Mouse (Mus musculus): Measurements from ENCODE around the gene Acsf3. TPM values are rescaled to one million over a fixed set of nuclear protein-coding genes. Genes with fewer than 3 reads are reported as not detected.

Acsf3 gene
- polyA plus RNA-seq, 1 experiment = 9.7 TPM

DNA sequence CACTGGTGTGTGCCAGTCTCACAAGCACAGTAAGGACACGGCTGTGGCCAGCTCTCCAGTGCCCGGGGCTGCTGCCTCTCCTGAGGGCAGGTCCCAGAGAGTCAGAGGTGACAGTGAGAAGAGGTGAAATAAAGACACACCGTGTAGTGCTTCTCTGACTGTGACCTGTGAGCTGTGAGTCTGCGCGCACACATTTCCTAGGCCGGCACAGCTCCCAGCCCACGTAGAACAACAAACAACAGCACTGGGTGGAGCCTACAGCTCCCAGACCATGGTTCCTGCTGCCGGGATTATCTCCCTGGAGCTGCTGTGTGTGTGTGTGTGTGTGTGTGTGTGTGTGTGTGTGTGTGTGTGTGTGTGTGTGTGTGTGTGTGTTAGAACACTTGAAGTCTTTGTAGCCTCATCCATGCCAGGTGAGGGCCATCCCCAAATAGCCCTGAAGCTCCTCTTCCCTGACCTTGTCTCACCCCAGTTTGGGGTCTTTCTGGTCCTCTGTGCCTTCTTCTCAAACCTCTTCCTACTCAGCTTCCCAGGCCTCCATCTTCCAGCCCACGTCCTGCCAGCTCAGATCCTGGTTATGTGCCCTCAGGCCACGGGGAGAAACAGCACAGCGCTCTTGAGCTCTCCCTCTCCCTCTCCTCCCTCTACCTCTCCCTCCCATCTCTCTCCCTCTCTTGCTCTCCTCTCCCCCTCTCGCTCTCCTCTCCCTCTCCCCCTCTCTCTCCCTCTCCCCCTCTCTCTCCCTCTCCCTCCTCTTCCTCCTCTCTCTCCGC, 42.6 kb downstream of the Acsf3 start:
- Histone ChIP-seq H3K4me3 (ENCODE audit: low read depth, low read length) (no peak overlapping the region), H3K36me3 (ENCODE audit: control insufficient read depth, insufficient read depth, low read length, poor library complexity, severe bottlenecking) (no peaks in the 10 kb centered on the region), H3K9ac (ENCODE audit: low read depth, poor library complexity, severe bottlenecking) (no peak overlapping the region), H3K4me1 (ENCODE audit: control insufficient read depth, insufficient read depth, low read length) (no peaks in the 10 kb centered on the region), H3K9me3 (replicated peaks; ENCODE audit: control insufficient read depth, insufficient read depth, low read length, poor library complexity, severe bottlenecking) (no peaks in the 10 kb centered on the region), H3K27ac (ENCODE audit: insufficient read depth, low read length) (no peak overlapping the region), H3K27me3 (ENCODE audit: control insufficient read depth, insufficient read depth, low read length, poor library complexity, severe bottlenecking) (no peaks in the 10 kb centered on the region)
- TF ChIP-seq CTCF (IDR thresholded peaks at IDR 0.05; ENCODE audit: low read depth, low read length) (no peak), EP300 (IDR thresholded peaks at IDR 0.05; ENCODE audit: insufficient read depth, low read depth, low read length) (no peak), POLR2A (IDR thresholded peaks at IDR 0.05; ENCODE audit: insufficient read depth, low read length) (no peak)

DNA sequence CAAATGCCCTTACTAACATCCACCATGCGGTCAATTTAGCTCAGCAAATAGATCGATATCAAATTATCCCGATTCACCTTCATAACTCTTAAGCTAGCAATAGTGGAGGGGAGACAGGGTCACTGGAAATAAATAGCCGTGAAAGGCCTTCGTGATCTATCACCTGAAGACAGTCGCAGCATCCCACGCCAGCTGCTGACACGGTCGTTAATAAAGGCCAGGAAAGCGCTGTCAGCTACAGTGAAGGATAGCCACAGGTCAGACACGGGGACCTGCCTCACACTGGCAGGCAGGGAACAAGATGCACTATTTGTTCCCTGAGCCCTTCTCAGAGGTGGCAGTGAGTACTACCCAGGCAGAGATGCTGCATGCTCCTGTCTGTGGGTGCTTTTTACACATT, 44.5 kb downstream of the Acsf3 start:
- TF ChIP-seq EP300 (IDR thresholded peaks at IDR 0.05; ENCODE audit: insufficient read depth, low read depth, low read length) = no peak
- TF ChIP-seq POLR2A (IDR thresholded peaks at IDR 0.05; ENCODE audit: insufficient read depth, low read length) = no peak
- TF ChIP-seq CTCF (IDR thresholded peaks at IDR 0.05; ENCODE audit: low read depth, low read length) = no peak
- no peak overlapping the region for H3K27ac ChIP-seq (ENCODE audit: insufficient read depth, low read length)
- no peaks in the 10 kb centered on the region for H3K36me3 ChIP-seq (ENCODE audit: control insufficient read depth, insufficient read depth, low read length, poor library complexity, severe bottlenecking)
- H3K9ac ChIP-seq (ENCODE audit: low read depth, poor library complexity, severe bottlenecking) = no peak overlapping the region
- H3K27me3 ChIP-seq (ENCODE audit: control insufficient read depth, insufficient read depth, low read length, poor library complexity, severe bottlenecking) = no peaks in the 10 kb centered on the region
- H3K4me1 ChIP-seq (ENCODE audit: control insufficient read depth, insufficient read depth, low read length) = no peaks in the 10 kb centered on the region
- no peaks in the 10 kb centered on the region for H3K9me3 ChIP-seq (replicated peaks; ENCODE audit: control insufficient read depth, insufficient read depth, low read length, poor library complexity, severe bottlenecking)
- no peak overlapping the region for H3K4me3 ChIP-seq (ENCODE audit: low read depth, low read length)

DNA sequence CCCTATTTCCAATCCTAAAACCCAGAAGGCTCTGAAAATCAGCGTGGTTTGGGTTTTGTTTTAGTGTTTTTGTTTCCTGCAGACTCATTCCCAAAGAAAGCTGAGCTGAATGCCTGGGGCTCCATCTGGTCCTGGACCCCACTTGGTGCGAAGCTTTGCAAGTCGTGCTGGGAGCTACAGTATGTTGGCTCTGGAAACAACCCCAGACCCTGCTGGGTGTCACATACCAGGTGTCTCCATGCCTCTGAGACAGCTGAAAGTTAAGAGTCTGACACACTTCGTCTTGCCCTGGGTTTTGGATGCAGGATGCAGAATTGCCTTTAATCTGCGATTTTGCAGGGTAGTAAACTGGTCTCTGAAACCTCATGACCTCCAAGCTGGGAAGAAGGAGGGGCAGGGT, 49.3 kb downstream of the Acsf3 start:
- Histone ChIP-seq H3K4me3 (ENCODE audit: low read depth, low read length) (no peak overlapping the region), H3K4me1 (ENCODE audit: control insufficient read depth, insufficient read depth, low read length) (no peaks in the 10 kb centered on the region), H3K27me3 (ENCODE audit: control insufficient read depth, insufficient read depth, low read length, poor library complexity, severe bottlenecking) (no peaks in the 10 kb centered on the region), H3K36me3 (ENCODE audit: control insufficient read depth, insufficient read depth, low read length, poor library complexity, severe bottlenecking) (no peaks in the 10 kb centered on the region), H3K27ac (ENCODE audit: insufficient read depth, low read length) (no peak overlapping the region), H3K9ac (ENCODE audit: low read depth, poor library complexity, severe bottlenecking) (no peak overlapping the region), H3K9me3 (replicated peaks; ENCODE audit: control insufficient read depth, insufficient read depth, low read length, poor library complexity, severe bottlenecking) (no peaks in the 10 kb centered on the region)
- no peak for TF ChIP-seq POLR2A (IDR thresholded peaks at IDR 0.05; ENCODE audit: insufficient read depth, low read length)
- no peak for TF ChIP-seq EP300 (IDR thresholded peaks at IDR 0.05; ENCODE audit: insufficient read depth, low read depth, low read length)
- no peak for TF ChIP-seq CTCF (IDR thresholded peaks at IDR 0.05; ENCODE audit: low read depth, low read length)

GRCm38 (mm10) chr8:122824986-122825385, 49.7 kb downstream of the Acsf3 start:
- Histone ChIP-seq H3K4me3 (ENCODE audit: low read depth, low read length) (no peak overlapping the region), H3K9me3 (replicated peaks; ENCODE audit: control insufficient read depth, insufficient read depth, low read length, poor library complexity, severe bottlenecking) (no peaks in the 10 kb centered on the region), H3K9ac (ENCODE audit: low read depth, poor library complexity, severe bottlenecking) (no peak overlapping the region), H3K4me1 (ENCODE audit: control insufficient read depth, insufficient read depth, low read length) (no peaks in the 10 kb centered on the region), H3K27ac (ENCODE audit: insufficient read depth, low read length) (no peak overlapping the region), H3K27me3 (ENCODE audit: control insufficient read depth, insufficient read depth, low read length, poor library complexity, severe bottlenecking) (no peaks in the 10 kb centered on the region), H3K36me3 (ENCODE audit: control insufficient read depth, insufficient read depth, low read length, poor library complexity, severe bottlenecking) (no peaks in the 10 kb centered on the region)
- no peak for TF ChIP-seq EP300 (IDR thresholded peaks at IDR 0.05; ENCODE audit: insufficient read depth, low read depth, low read length)
- TF ChIP-seq POLR2A (IDR thresholded peaks at IDR 0.05; ENCODE audit: insufficient read depth, low read length) = no peak
- no peak for TF ChIP-seq CTCF (IDR thresholded peaks at IDR 0.05; ENCODE audit: low read depth, low read length)

GRCm38 (mm10) chr8:122825408-122825807, 50.1 kb downstream of the Acsf3 start:
- H3K27me3 ChIP-seq (ENCODE audit: control insufficient read depth, insufficient read depth, low read length, poor library complexity, severe bottlenecking) = no peaks in the 10 kb centered on the region
- H3K4me1 ChIP-seq (ENCODE audit: control insufficient read depth, insufficient read depth, low read length) = no peaks in the 10 kb centered on the region
- no peak overlapping the region for H3K4me3 ChIP-seq (ENCODE audit: low read depth, low read length)
- H3K36me3 ChIP-seq (ENCODE audit: control insufficient read depth, insufficient read depth, low read length, poor library complexity, severe bottlenecking) = no peaks in the 10 kb centered on the region
- TF ChIP-seq EP300 (IDR thresholded peaks at IDR 0.05; ENCODE audit: insufficient read depth, low read depth, low read length) (no peak), CTCF (IDR thresholded peaks at IDR 0.05; ENCODE audit: low read depth, low read length) (no peak), POLR2A (IDR thresholded peaks at IDR 0.05; ENCODE audit: insufficient read depth, low read length) (no peak)
- no peak overlapping the region for H3K27ac ChIP-seq (ENCODE audit: insufficient read depth, low read length)
- no peaks in the 10 kb centered on the region for H3K9me3 ChIP-seq (replicated peaks; ENCODE audit: control insufficient read depth, insufficient read depth, low read length, poor library complexity, severe bottlenecking)
- no peak overlapping the region for H3K9ac ChIP-seq (ENCODE audit: low read depth, poor library complexity, severe bottlenecking)

DNA sequence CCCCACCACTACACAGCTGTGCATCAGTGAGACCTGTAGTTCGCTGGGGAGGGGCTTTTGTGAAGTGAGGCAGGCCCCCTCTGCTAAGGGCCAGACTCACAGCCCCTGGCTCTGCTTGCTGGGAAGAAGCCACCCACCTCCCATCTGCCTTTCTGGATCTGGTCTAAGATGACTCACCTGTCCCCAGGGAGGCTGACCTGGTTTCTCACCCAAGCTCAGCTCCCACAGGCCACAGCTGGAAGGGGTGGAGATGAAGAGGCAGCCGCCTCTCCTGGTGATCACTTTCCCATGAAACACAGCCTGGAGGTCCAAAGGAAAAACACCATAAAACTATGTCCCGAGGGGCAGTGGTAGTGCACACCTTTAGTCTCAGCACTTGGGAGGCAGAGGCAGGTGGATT, 54.1 kb downstream of the Acsf3 start:
- no peaks in the 10 kb centered on the region for H3K9me3 ChIP-seq (replicated peaks; ENCODE audit: control insufficient read depth, insufficient read depth, low read length, poor library complexity, severe bottlenecking)
- no peaks in the 10 kb centered on the region for H3K36me3 ChIP-seq (ENCODE audit: control insufficient read depth, insufficient read depth, low read length, poor library complexity, severe bottlenecking)
- TF ChIP-seq EP300 (IDR thresholded peaks at IDR 0.05; ENCODE audit: insufficient read depth, low read depth, low read length) = no peak
- TF ChIP-seq CTCF (IDR thresholded peaks at IDR 0.05; ENCODE audit: low read depth, low read length) = no peak
- TF ChIP-seq POLR2A (IDR thresholded peaks at IDR 0.05; ENCODE audit: insufficient read depth, low read length) = no peak

More for the DNA sequence above, 54.1 kb downstream of the Acsf3 start:
- no peak overlapping the region for H3K9ac ChIP-seq (ENCODE audit: low read depth, poor library complexity, severe bottlenecking)
- H3K27ac ChIP-seq (ENCODE audit: insufficient read depth, low read length) = no peak overlapping the region
- H3K4me3 ChIP-seq (ENCODE audit: low read depth, low read length) = no peak overlapping the region
- no peaks in the 10 kb centered on the region for H3K4me1 ChIP-seq (ENCODE audit: control insufficient read depth, insufficient read depth, low read length)
- no peaks in the 10 kb centered on the region for H3K27me3 ChIP-seq (ENCODE audit: control insufficient read depth, insufficient read depth, low read length, poor library complexity, severe bottlenecking)

All from ES-Bruce4 (cell line).